Mouse (Mus musculus) kidney, postnatal 4 days (tissue): ENCODE results near the gene B630019K06Rik.
A peak's percentile ranks its signal among the peaks of the same experiment; 100 is the strongest.
"Not testable (repeated sequence)": the region's sequence is repeated elsewhere in the genome, so short reads cannot be mapped to it uniquely, and the experiment has no call there.

Experiments used
- DNase-seq, 2 experiments: peaks; one replicate each; pipeline ENCODE4 v3.0.0; 2021; ENCODE audit warnings: mixed read lengths in 2 of 2

Gene B630019K06Rik

DNA sequence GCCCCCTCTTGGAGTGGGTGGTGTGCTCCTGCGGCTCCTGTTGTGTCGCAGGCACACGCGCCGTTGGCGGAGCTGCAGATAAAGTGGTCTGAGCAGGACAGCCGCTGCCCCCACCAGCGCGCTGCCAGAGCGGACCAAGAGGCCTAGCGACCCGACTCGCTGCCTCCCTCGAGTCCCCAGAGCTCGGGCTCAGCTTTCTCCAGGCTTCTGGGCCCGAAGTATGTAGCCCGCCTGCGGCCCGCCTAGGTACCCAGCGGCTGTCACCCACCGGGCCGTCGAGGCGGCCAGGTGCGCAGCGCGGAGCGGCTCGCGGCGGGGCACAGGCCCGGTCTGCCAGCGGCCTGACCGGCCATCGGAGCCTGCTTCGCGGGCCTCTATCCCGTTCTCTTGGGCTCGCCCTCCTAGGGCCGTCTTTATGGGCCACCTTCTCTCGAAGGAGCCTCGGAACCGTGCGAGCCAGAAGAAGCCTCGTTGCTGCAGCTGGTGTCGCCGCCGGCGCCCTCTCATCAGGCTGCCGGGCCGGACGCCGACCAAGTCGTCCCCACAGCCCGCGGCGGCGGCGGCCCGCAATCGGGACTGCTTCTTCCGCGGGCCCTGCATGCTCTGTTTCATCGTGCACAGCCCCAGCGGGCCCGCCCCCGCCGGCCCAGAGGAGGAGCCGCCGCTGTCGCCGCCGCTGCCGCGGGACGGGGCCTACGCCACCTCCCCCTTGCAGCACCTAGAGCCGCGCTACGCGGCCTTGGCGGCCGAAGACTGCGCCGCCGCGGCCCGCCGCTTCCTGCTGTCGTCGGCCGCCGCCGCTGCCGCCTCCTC, at the start of gene B630019K06Rik:
TSS of gene B630019K06Rik (plus strand) at position 40 of the 813 bp plus-strand sequence.
- peak; percentile 73 to 85 for DNase-seq

DNA sequence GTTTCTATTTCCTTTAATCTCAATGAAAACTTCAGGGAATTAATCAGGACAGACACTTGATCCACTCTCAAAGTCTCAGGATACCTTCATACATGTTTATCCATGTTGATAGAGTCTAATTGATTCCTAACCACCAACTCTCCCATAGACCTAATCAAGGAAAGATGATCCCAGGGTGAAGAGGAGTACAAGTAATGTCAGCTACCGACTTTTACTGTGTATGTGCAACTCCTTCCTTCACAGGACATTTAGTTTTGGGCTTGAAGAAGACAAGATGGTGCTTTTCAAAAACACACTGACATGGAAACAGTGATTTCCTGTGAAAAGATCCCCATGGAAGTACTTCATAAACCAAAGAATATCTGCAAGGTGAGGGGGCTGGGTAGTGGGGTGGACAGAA, 48.5 kb upstream of the B630019K06Rik start, which contains the start of gene Gm6592:
TSS of gene Gm6592 (plus strand) at position 301 of the 400 bp plus-strand sequence.
- no peak for DNase-seq

- DNase-seq, result no peak
Observed at GRCm38 (mm10) chrX:8852486-8852885, 39.7 kb upstream of the B630019K06Rik start.

DNA sequence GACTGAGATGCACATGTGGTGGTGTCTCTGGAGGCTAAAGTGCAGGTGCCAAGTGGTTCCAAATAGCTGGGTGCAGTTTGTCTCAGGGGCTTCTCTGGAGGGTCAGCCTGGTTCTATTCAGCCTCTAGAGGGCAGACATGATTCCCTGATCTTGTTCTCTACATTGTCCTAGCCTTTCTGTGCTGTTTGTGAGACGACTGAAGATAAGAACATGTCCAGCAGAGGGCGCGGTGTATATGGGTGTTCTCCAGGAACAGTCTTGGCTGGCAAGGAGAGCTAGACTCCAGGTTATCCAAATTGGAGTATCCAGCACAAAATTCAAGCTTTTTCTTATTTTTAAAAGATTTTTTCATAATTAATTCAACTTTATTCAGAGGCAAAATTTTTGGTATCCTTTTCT, 27.9 kb upstream of the B630019K06Rik start:
- peak; percentile 81 to 88 for DNase-seq

DNA sequence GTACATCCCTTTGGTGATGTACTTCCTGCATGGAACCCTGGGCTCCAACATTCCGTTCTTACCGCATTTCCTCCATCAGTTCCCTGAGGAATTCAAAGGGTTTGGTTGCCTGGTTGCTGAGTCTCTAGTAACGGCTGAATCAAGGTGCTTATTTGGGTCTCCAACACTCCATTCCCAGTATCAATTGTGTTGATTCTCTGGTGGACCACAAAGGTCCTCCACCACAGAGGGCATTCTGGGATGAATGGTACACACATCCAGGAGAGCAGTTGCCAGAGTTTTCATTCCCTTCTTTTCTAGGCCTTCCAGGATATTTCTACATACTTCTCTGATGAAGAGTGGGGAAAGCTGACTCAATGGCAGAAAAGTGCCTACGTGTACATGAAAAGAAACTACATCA, 18.2 kb upstream of the B630019K06Rik start, which contains the start of gene Gm5751:
TSS of gene Gm5751 (plus strand) at position 301 of the 400 bp plus-strand sequence.
- not testable (repeated sequence) for DNase-seq

- no peak for DNase-seq
Observed at GRCm38 (mm10) chrX:8884336-8884735, 7.8 kb upstream of the B630019K06Rik start.

DNA sequence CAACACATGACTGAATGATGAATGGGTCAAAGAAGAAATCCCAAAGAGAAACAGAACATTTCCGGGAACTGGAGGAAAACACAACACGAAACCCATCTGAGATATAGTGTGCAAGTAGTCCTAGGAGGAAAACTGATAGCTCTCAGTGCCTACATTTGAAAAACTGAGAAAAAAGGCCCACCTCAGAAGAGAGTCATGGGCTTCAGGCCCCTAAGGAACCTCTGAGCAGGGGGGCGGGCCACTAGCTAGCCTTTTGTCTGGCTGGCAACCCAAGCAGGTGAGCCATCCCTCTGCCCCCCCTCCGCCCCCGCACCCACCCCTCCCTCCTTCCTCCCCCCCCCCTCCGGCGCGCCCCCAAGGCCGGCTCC, 223 bp upstream of the B630019K06Rik start:
- DNase-seq, result no peak

DNA sequence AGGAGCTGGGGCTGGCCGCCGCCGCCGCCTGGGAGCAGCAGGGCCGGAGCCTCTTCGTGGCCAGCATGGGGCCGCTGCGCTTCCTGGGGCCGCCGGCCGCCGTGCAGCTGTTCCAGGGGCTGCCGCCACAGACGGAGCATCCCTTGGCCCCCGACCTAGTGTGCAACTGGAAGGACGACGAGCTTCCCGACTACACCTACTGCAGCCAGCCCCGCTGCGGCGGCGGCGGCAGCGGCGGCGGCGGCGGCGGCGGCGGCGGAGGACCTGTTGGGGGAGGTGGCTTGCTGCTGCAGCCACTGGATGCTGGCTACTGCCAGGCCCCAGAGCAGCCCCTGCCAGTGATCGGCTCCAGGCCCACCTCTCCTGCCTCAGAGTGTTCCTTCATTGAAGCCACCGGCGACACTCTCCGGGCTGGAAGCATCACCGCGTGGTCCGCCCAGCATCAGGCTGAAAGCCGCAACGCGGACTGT, 1.0 kb downstream of the B630019K06Rik start:
- DNase-seq, result peak; percentile 34 to 51

DNA sequence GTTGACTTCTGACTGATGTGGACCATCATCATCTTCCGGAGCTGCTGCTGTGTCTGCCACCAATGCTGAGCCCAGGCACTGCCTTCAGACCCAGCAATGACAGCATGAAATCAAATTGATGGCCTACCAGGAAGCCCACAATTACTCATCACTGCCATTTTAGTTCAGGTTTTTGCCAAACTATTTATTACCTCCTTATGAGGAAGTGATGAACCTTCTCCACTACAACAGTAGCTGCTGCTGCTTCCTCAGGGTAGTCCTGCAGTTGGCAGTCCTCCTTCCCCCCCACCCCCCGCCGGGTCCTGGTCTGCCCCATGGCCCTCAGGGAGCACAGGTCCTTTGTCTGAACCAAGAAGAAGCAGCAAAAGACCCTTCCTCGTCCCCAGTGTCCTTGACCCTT, 8.6 kb downstream of the B630019K06Rik start:
- DNase-seq, result no peak

DNA sequence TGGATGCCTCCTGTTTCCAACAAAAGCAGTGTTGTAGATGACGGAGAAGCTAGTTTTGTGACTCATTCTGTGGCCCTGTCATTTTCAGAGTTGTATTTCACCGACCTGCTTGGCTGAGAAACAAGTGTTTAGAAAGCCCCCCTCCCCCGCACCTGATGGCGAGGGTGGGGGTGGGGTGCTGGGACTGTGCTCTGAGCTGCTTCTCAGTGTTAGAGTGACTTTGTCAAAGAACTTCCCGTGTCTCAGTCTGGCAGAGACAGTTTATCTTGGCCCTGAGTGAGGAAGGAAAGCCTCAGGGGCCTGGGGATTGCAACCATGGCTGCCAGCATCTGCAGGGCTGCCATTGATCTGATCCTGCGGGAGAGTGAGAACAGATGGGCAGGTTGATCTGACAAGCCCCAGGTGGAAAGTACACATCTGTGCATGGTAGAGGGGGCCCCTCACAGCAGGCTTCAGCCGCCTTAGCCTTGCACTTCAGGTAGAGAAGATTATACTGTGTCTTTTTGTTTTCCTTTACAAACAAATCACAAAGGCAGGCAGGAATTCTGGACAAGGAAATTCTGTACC, 9.8 kb downstream of the B630019K06Rik start:
- no peak for DNase-seq

- no peak for DNase-seq
Observed at GRCm38 (mm10) chrX:8921080-8921479, 28.9 kb downstream of the B630019K06Rik start.

- peak; percentile 14 to 15 for DNase-seq
Observed at GRCm38 (mm10) chrX:8921813-8922607, 29.8 kb downstream of the B630019K06Rik start.

DNA sequence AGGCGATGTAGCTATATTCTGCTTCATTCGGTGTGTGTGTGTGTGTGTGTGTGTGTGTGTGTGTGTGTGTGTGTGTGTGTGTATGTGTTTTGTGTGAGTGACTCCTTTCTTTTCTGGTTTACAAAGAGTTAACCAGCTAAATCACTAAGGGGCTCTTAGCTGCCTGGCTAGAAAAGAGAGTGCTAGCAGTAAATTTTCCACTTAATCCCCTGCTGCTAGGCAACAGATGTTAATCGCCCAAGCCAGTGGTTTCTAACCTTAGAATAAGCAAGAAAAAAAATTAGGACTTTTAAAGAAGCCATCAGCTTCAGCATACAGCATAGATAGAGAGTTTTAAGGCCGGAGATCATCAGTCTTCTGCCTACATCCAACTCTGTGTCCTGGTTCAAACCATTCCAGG, 35.1 kb downstream of the B630019K06Rik start:
- no peak for DNase-seq

GRCm38 (mm10) chrX:8944041-8944440, 51.9 kb downstream of the B630019K06Rik start:
- no peak for DNase-seq
